Mouse (Mus musculus) G1E-ER4 (cell line): Measurements from ENCODE around the gene Grin2b. TPM values are rescaled to one million over a fixed set of nuclear protein-coding genes. Genes with fewer than 3 reads are reported as not detected.

ENCODE experiments used
- GATA1 ChIP-seq: IDR thresholded peaks from one replicate; pipeline ENCODE4 v1.8.0; 2012; ENCODE audit warnings: low read length, inconsistent platforms
- polyA plus RNA-seq: library from polyadenylated mRNA; stranded (reverse); fragments of >175 nt; gene quantifications from 2 replicates; pipeline ENCODE4 v1.2.3, GENCODE M21; 2012

The Grin2b gene
- polyA plus RNA-seq, 1 experiment: not detected

DNA sequence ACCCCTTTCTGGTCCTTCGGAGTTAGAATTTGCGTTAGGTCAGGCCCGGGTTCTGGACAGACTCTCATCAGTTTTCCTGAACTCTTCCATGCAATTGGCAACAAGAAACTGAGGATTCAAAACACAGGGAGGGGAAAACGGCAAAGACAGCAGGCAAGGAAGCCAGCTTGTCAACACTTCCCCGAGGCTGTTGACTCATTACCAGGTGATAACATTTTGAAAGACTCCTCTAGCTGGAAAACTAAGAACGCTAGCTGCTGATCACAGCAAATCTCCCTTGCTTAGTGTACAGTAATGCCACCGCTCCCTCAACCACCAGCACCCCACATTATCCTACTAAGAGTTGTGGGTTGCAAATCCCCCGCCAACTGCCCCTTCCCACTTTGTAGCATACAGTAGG, 266.2 kb downstream of the Grin2b start:
- TF ChIP-seq GATA1: no peak

DNA sequence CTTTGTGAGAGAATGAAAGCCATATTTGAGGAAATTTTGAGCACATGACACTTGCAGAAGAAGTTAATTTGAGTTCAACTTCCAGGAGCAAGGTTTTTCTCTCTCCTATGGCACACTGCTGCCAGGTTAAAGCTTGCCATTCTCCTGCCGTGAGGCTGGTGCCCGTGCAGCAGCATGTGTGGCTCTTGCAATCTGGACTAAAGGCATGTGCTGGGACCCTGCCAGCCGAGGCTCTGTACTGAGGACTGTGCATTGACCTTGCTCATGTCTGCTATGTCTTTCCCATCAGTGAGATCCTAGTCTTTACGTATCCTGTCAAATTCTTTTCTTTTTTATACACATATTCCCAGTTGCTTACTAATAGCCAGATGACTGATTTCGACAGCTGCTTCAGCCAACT, 268.9 kb downstream of the Grin2b start:
- no peak for TF ChIP-seq GATA1

DNA sequence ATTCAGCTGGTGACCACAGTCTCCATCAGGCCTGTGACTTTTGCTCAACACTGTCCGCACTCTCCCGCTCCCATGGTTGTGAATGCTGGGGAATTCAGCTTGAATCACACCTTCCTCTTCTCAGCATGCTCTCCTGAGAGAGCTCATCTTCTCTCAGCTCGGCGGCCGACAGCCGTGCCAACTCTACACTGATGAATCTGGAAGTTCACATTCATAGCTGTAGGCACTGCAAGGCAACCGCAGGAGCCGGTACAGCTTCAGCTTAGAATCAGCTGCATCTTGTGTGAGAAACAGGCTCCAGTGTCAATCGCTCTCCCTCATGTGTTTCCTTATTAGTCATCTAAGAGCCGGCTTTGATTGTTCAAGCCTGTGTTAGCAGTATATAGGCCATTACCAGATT, 272.9 kb downstream of the Grin2b start:
- TF ChIP-seq GATA1: no peak

DNA sequence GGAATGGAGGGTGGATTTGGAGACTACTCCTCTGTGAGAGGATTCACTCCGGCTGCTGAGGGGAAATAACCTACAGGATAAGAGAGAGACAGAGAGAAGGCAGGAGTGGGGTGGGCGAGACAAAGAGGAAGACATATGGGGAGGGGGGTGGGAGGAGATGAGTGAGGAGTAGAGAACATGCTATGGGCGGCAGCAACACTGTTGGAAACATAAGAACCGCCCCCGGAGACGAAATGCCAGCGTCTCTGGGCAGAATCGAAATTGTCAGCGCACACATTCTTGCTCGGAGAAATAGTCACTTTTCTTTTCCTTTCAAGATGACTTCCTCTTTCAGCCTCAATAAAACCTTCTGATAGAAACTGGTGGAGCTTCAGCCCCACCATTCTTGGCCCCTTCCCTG, 274.1 kb downstream of the Grin2b start:
- no peak for TF ChIP-seq GATA1

DNA sequence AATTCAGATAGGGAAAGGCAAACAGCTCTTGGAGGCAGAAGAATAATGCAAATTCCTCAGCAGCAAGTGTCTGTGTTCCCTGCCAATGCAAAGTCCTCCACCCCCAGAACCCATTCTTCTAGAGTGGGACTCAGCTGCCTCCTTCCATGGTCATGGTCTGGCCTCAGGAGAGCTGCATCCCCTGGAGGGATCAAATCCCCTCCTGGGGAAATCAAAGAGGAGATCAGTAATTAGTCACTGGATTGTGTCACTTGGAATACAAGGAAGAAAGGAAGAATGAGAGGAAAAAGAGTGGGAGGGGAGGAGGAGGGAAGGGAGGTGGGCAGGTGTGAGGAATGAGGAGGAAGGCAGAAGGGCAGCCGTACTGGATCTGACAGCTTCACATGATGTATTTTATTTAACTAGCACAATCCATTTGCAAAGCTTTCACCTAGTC, 278.5 kb downstream of the Grin2b start:
- TF ChIP-seq GATA1: no peak

DNA sequence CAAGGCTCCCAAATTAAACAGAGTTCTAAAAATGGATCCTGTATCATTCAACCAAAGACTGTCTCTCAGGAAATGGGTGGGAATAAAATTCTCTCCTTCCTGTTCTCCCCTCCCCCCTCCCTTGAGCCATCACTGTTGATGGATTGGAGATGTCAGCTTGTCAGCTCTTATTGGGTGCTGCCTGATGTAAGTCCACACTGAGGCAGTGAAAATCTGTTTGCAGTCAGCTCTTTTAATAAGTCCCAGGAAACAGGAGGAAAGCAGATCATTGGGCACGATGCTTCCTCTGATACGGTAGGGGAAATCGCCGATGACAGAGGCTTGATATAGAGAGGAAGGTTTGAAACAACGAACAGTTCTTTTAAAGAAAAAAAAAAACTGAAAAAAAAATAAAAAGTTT, 290.7 kb downstream of the Grin2b start:
- TF ChIP-seq GATA1: no peak

DNA sequence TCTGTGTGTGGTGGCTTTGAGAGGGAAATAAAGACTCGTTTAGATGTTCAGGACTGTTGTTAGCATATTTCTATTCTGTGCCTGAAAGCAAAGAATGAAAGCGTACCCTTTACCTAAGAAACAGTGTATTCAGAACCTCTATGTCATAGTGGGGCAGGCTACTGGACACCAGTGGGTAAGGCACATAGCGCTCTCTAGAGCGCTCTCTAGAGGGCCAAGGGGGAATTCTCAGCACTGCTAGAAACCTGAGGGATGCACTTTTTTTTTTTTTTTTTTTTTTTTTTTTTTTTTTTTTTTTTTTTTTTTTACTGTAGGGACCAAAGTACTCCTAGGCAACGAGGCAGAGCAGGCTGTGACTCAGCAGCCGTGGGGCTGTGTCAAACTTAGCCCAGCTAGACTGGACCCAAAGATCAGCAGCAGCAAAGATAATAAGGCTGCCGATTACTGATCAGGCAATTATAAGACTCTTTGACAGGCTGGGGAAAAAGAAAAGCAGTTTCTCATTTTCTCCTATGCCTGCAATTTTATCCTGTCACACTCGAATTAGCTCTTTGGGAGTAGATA, 297.1 kb downstream of the Grin2b start:
- no peak for TF ChIP-seq GATA1

DNA sequence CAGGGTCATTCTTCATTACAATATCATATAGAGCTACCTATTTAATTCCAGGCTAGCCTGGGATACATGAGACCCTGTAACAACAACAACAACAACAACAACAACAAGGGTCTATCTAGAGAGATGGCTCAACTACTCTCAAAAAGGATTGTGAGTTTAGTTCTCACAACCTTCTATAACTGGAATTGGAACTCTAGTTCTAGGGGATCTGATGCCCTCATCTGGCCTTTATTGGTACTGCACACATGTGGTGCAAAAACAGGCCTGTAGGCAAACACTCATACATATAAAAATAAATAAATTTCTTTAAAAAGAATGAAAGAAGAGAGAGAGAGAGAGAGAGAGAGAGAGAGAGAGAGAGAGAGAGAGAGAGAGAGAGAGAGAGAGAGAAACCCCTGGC, 298.7 kb downstream of the Grin2b start:
- no peak for TF ChIP-seq GATA1

DNA sequence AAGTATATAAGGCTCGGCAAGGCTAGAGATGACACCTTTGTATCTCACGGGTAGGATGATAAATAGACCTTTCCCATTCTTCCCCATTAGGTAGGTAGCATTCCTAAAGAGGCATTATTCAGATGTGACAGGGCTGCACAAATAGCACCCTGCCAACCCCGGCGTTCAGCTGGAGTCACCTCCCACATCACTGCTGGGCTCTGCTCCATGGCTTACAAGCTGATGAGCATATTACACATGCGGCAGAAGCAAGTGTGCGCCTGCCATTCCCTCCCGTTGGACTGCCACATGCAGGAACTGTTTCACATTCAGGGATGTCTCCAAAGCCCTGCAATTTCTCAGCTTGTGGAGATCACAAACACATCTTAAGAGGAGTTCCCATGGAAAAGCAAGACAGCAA, 307.5 kb downstream of the Grin2b start:
- no peak for TF ChIP-seq GATA1

DNA sequence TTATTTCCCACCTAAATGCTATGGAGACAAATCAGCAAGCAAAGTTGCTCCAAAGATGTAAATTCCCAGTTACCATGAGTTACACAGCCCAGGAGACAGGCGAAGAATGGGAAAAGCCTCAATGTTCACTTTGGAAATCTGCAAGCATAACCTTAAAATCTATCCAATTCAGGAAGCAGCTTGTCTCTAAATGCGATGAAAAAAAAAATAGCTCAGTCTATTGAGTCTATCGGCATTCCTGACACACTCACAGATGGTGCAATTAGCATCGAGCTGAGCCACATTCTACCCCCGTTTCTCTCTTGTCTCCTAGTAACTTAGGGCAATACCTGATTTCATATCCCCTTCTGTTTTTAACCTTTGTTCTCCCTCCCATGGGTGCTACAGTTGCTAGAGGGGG, 309.3 kb downstream of the Grin2b start:
- no peak for TF ChIP-seq GATA1

DNA sequence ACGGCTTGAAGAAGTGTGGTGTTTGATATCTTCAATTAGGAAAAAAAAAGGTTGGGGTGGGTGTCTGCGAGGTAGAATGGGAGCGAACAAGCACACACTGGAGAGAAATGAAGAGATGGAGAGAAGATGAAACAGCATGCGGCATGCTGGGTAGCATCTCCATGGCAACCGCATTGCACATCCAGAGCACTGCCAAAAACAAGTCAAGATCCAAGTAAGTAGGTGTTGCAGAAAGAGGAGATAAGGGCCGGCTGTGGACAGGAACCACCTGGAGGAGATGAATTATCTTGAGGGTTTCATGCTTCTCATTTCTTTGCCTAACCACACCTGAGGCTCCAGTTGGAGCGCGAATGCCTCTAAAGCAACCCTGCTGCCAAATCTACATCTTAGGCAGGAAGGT, 313.8 kb downstream of the Grin2b start:
- no peak for TF ChIP-seq GATA1

DNA sequence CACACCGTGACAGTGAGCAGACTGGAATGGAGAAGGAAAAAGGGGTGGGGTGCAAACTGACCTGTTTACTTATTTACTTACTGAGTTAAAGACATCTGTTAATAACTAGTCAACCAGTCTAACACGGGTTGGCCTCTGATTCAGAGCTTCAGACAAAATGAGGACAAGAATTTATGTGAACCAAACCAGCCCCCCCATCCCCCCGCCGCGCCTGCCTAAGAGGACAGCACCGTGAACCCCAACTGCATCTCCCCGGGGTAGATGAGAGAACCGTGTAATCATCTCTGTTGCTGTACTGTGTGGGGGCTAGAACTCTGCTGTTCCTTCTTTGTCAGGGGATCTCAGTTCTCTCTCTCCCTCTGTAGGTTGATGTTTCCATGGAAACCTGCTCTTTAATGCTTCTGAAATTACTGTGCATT, 319.1 kb downstream of the Grin2b start:
- TF ChIP-seq GATA1: no peak

DNA sequence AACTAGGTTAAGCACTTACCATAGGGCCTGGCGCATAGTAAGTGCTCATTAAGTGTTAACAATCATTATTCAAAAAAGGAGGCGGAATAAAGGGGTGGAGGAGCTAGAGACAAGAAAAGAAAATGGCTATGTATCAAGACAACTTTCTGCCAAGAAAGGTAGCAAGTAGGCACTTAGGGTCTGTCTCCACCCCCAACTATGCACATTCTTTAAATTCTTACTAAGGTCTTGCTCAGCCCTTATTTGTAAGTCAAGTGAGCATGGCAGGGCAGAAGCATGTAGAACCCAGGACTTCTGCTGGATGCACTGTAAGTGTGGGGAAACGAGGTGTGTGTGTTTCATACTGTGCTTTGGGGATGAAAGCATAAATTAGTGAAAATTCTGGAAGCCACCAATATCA, 329.6 kb downstream of the Grin2b start:
- TF ChIP-seq GATA1: no peak

DNA sequence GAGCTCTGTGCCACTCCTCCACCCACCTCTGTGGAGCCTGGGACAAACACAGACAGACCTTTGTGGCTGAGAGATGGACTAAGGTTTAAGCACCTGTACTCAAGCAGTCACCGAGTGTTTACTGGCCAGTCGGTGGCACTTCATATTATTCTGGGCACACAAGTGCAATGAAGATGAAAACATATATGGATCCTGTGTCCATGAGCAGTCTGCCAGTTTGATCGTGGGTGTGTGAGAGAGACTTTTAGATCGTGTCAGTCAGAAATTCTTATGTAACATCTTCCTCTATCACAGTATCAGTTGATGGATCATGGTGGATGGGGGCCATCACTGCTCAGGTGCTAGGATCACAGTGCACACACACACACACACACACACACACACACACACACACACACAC, 337.0 kb downstream of the Grin2b start:
- TF ChIP-seq GATA1: no peak

DNA sequence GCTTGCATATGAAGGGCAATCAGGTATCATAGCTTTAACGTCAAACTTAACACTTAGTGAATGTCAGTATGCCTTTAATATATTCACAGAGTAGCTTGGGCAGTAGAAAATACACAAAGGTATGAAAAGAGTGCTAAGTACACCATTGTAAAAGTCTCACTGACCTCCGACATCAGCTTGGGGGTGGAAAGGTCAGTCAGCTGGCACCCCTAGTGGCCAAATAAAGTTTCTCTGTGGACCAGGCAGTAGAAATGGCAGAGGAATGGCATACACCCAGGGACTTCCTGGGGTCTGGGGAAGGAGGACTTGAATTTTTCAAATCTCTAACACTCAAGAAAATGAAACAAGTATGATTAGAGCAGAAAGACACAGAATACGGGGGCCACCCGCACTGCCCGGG, 339.8 kb downstream of the Grin2b start:
- TF ChIP-seq GATA1: no peak

DNA sequence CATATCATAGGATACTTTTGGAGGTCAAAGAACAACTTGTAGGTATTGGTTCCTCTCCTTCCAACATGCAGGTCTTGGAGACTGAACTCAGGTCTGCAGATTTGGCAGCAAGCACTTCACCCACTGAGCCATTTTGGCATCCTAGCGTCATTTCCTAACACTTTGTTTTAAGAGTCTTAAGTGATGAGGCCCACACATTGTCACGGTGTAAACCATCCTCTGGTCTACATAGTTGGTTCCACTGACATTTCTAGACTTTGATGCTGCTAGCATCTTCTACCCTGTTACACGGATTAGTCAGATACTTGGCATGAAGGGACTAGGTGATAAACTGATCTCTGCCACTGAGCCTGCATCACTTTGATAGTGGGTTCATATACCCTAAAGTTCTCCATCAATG, 341.3 kb downstream of the Grin2b start:
- no peak for TF ChIP-seq GATA1

DNA sequence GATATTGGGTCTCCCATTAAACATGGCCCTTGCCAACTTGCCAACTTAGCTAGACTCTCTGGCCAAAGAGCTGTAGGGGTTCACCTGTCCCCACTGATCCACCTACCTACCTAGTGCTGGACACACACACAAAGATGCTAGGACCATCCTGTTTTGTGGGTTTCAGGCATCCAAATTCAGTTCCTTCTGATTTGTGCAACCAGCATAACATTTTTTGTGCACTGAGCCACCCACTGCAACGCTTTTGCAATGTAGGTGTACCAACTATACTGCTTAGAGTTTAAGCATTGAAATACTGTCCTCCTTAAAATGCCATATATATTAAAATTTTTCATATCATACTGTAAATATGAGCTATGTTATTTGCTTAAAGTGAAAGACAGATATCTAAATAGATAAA, 342.3 kb downstream of the Grin2b start:
- TF ChIP-seq GATA1: no peak

DNA sequence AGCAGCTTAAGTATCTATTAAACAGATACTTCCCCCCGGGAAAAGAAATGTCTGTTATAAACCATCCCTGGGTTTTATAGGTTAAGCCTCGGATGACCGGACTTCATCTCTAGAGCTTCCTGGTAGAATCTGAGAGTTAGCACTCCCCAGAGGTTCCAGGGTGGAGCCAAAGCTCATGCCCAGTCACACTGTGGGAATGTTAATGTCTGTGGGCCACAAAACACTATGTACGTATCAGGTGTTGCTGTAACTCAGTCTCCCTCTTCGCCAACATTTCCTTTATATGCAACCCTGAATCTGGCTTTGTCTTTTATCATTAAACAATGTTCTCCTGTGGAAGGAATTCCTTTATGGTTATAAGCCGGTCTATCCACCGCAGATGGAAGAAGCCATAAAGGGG, 343.9 kb downstream of the Grin2b start:
- TF ChIP-seq GATA1: no peak
